Mouse (Mus musculus) MEL-GATA-1-ER (cell line): ENCODE measurements around the gene Ifi27l2a.
"Not testable (repeated sequence)": the region's sequence is repeated elsewhere in the genome, so short reads cannot be mapped to it uniquely, and the experiment has no call there.

ENCODE experiments used
- DNase-seq: peaks from one replicate; pipeline ENCODE4 v3.0.0-alpha.2; 2012; ENCODE audit warnings: low read depth; ENCODE audit errors: extremely low read depth

Gene Ifi27l2a

GRCm38 (mm10) chr12:103443524-103443923 is at the start of gene Ifi27l2a:
Ifi27l2a (minus strand) TSS chr12:103443680.
- peak; percentile 47 for DNase-seq

- DNase-seq: peak; percentile 66
Observed at GRCm38 (mm10) chr12:103492767-103493166, 49.3 kb upstream of the Ifi27l2a start.

DNA sequence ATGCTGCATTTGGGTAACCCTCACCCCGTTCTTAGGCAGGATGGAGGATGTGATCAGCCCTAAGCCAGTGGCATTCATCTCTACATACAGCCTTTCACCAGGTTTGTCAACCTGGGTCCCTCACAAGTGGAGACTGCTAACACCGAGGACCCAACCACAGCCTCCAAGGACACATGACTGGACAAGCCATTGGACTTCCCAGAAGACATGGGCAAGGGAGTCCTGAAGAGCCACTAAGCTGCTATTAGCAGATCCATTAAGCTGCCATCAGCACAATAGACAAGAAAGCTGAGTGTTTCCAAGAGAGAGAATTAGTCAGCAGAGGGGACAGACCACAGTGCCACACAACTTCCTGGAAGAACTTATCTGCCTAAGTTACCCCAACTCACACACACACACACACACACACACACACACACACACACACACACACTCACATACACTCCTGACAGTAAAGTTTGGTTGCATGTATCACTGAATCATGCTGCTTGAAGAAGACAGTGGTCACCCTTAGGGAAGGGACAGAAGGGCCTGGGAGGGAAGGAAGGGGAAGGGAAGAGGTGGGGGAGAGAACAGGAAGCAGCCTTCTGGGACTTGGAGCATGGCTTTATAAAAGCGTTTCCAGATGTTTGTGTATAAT is 47.7 kb upstream of the Ifi27l2a start:
- no peak for DNase-seq

- DNase-seq: no peak
Observed at GRCm38 (mm10) chr12:103487750-103488149, 44.3 kb upstream of the Ifi27l2a start.

- DNase-seq: no peak
Observed at GRCm38 (mm10) chr12:103487276-103487675, 43.8 kb upstream of the Ifi27l2a start.

DNA sequence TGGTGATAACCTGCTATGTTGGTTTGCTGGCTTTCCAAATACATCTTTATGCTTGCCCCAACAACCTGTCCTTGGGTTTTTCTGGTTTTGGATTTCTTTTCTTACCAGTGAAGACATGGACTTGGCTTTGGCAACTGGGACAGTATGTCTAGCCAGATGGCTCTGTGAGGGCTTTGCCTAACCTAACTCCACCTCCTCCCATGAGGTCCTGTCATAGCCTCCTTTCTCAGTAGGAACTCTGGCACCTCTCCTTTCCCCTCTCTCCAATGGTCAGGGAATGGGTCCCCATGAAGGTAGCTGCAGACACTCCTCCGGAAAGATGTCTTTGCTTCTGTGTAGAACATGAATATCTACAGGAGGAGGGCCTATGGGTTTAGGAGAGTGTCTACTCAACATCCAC is 43.2 kb upstream of the Ifi27l2a start:
- DNase-seq: no peak

DNA sequence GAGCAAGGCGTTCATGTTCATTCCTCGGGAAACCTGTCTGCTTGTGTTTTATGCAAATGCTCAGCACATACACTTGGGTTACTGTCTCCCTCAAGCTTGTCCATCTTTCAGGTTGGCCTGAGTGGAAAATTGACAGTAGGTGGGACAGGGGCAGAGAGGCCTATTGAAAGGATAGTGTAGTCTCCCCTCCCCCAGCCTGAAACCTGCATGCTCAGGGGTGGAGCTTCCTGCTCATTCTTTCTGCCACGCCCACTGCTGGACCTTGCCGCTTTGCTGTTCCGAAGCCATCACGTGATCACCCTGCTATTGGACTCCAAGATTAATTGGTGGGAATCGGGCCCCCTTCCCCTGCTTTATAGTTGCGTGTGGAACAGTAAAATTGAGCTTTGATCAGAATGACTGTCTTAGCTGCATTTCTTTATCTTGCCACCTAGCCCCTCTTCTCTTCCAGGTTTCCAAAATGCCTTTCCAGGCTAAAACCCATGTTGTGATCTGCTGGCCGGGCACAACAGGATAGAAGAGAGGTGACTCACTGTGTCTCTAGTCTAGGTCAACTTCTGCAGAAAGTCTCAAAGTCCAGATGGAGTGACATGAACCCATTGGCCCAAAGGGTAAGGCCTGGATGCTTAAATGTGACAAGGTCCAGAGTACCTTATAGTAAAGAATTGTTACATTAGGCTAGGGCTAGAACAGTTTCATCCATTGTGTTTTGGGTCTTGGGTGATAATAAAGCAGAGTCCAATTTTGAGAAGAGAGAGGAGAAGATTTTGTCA is 40.9 kb upstream of the Ifi27l2a start:
- not testable (repeated sequence) for DNase-seq

DNA sequence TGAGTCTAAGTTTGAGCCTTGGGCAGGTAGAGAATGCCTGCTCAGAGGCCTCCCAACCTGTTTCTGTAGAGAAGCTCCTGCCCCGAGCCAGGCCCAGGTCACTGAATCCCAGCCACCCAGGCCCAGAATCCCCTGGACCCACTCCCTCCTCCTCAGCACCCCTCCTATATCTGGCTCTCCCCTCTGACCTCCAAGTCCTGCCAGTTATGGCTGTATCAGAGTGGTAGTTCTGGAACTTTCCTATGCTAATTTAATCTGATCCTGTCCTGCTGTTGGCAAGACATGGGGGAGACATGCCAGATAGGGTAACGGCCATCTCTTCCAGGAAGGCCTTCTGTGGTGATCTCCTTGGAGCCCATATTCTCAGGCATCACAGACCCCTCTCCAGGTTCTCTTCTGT is 39.3 kb upstream of the Ifi27l2a start:
- no peak for DNase-seq

GRCm38 (mm10) chr12:103481671-103482070 is 38.2 kb upstream of the Ifi27l2a start:
- DNase-seq: no peak

DNA sequence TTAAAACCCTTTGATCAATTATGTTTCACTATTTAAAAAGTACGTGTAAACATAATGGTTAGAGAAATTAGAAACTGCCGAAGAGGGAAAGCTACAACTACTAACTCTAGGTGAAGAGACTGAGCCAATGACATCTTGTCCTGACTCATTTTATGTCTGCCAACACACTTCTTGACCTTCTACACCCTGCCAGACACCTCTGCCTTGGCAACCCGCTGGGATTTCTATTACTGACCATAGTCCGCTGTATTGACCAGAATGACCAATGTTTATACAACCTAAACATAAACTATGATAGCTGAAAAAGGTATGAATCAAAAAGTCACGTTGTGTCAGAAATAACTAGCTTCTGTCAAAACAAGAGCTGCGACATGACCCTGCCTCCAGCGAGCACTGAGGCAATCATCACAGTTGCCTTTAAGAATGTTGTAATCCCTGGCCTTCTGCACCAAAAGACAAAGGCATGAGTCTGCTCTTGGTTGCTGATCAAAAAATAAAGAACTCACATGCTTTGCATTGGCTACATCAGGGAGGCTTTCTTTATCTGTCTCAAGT is 34.1 kb upstream of the Ifi27l2a start:
- DNase-seq: no peak

DNA sequence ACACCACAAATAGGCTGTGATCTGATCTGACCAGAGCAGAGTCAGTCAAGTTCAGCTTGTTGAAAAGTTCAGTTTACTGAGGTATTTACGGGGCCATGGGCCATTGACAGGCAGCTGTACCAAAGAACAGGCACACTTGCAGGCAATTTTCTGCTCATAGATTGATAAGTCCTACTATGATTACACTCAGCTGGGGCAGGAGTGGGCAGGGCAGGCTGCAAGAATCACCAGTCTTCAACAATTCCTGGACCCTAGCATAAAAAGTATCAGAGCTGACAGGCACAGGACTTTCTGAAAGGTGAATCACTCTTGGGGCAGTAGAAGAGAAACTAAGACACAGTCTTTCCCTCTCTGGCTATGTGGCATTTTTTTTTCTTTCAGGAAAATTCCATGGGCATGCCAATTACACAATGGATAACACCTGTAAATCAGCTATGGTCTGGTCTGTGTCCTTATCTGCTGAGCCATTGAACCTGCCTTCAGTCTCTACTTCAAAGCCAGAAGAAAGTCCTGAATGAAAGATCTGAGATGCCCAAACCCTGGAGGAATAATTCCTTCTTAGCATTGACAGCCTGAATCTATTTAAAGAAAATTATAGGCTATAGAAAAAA is 33.4 kb upstream of the Ifi27l2a start:
- no peak for DNase-seq

GRCm38 (mm10) chr12:103474481-103474880 is 31.0 kb upstream of the Ifi27l2a start:
- DNase-seq: no peak

DNA sequence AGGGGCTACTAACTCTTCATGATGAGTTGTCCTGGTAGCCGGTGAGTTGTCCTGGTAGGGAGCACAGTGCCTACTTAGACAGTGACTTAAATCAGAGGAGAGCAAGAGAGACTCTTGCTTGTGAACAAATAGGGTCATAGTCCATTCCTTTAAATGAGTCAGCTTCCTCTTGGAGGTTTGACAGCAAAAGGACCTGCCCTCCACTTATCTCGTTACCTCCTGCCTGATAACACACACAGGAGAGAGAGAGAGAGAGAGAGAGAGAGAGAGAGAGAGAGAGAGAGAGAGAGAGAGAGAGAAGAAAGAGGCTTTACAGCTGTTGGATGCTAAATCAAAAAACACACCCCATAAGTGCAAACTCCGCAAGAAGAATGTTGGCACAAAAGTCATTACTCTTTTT is 13.7 kb upstream of the Ifi27l2a start, which contains the start of gene Ifi27l2b:
TSS of gene Ifi27l2b (minus strand) at position 84 of the 400 bp plus-strand sequence.
- DNase-seq: no peak

GRCm38 (mm10) chr12:103456727-103457126 is 13.2 kb upstream of the Ifi27l2a start:
- not testable (repeated sequence) for DNase-seq

GRCm38 (mm10) chr12:103453361-103453760 is 9.9 kb upstream of the Ifi27l2a start:
- DNase-seq: no peak

DNA sequence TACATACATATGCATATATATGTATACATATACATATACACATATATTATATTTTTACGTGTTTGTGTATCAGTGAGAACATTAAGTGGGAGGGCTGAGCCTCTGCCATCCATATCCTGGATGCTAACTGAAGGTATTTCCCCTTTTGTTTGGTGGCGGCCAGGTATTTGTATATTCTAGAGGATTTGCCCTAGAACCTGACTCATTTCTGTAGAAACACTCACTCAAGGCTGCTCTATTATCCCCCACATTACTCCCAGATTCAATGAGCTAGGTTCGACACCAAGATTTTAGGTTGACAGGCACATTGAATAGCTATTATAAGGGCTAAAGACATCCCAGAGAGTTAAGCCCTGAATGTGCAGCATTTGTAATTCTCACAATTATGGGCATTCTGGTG is 1.6 kb upstream of the Ifi27l2a start:
- DNase-seq: no peak

GRCm38 (mm10) chr12:103444261-103444660 is 781 bp upstream of the Ifi27l2a start:
- not testable (repeated sequence) for DNase-seq

DNA sequence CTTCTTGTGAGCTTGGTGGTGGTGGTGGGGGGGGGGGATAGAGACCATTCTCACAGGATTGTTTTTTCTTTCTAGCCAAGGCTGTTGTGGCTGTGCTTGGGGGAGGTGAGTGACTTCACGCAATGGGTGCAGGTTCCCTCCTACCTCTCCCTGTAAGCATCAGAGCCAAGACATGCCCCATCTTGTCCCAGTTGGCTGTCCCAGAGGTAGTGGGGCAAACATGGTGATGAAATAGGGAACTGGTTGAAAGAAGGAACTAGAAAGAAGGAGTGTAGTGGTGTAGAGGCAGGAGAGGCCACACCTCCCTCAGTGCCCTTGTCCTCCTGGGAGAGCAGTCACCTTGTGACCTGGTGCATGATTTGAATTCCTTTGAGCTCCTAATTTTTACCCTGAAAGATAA is 5.9 kb downstream of the Ifi27l2a start:
- no peak for DNase-seq

- DNase-seq: no peak
Observed at GRCm38 (mm10) chr12:103434861-103435260, 8.6 kb downstream of the Ifi27l2a start.

DNA sequence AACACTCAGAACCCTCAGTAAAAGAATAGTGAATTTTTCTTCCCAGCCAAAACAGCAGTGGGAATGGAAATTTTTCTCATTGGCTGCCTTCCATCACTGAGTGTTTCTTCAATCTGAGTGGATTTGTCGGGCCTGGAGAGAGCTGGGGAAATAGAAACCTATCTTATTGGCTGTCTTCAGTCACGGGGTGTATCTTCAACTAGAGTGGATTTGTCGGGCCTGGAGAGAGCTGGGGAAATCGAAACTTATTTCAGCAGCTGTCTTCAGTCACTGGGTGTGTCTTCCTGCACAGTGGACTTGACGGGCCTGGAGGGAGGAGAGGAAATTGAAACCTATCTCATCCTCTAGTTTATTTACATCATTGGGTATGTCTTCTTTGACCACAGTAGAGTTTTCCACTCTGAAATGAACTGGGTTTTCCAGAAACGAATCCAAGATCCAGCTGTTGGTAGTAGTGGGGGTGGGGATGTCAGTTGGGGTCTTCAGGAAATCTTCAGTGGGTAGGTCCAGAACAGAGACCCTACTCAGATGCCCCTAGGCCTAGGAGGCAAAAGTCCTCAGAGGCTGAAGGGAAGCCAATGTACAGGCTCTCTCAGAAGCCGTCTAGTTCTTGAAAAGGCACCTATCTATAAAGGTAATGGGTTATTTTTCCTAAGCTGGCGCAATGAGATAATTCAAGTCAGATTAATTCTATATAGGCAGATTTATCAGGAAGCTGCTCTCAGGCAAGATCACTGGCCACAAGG is 9.3 kb downstream of the Ifi27l2a start, which contains the start of gene Ifi27:
TSS of gene Ifi27 (plus strand) at position 226 of the 746 bp plus-strand sequence.
- peak; percentile 85 for DNase-seq

DNA sequence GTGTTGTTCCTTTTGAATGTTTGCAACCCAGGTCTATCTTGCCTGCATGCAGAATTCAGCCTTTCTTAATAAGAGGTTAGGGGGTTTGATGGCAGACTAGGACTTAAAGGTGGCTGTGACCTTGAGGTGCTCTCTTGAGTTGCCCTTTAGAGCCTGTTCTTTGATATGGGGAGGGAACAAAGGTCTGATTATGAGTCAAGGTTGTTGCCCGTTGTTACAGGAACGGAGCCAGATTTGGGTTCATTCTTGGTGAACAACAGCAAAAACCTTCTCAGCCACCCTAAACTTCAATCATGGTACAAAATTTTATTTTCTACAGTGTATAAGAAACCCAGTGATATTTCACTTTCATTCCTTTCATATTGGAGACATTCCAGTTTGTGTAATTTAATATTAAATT is 10.1 kb downstream of the Ifi27l2a start:
- no peak for DNase-seq
